Mouse (Mus musculus): ENCODE measurements around the gene Rbm42. TPM values are rescaled to one million over a fixed set of nuclear protein-coding genes. Genes with fewer than 3 reads are reported as not detected.

Gene Rbm42
- polyA plus RNA-seq, 1 experiment from 2014 or later = 138 TPM

DNA sequence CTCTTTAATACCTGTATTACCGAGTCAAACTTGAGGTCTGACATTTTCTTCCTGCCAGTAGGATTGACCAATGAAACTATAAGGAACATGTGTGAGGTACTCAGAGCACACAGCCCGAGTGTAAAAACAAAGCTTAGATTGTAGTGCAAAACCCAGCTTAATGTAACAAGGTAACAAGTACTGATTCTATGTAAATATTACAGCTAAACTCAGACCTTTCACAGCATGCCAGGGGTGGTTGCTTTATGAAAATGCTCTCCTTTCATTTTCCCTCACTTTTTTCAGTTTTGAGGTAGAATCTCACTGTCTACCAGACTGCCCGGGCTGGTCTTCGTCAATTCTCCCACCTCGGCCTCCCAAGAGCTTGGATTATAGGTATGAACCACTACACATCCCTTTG, 54.0 kb downstream of the Rbm42 start:
- H3K9ac ChIP-seq (ENCODE audit: low read length) = no peak overlapping the region

DNA sequence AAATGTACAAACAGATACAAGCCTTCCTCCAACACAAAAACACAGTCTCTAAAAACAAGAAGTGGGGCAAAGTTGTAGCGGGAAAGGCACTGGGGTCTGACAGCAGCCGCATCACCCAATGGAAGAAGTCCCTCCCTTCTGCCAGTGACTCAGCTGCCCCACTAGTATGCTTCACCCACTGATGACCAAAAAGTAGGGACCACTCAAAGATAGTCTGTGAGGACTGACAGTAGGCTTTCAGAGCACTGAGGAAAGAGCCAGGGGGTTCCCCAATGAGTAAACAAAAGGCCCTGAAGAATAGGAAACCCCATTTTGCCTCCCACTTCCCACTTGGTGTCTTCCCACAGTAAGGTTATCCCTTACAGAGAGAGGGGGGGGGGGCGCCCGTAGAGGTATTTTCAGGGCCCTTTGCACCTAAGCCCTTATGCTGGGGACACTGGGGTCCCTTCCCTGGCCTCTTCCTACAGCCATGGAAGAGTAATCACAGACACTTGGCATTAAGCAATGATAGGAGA, 55.5 kb downstream of the Rbm42 start:
- DNase-seq (ENCODE audit: low spot score, missing footprints) (peak; percentile 12), ATAC-seq (ENCODE audit: low FRiP score) (no peak)
- no peak overlapping the region for H3K4me2 ChIP-seq
- peaks cover 5% of the 10 kb centered on the region; the same call in 1 of the 2 replicates for H3K4me1 ChIP-seq (ENCODE audit: control insufficient read depth, insufficient read depth, low read length)
- H3K27ac ChIP-seq (ENCODE audit: low read depth, low read length) = no peak overlapping the region
- no peaks in the 10 kb centered on the region for H3K36me3 ChIP-seq (ENCODE audit: control insufficient read depth, insufficient read depth, low read length)
- no peaks in the 10 kb centered on the region for H3K27me3 ChIP-seq (ENCODE audit: control insufficient read depth, insufficient read depth, low read length)
- no peak overlapping the region for H3K4me3 ChIP-seq (ENCODE audit: low read depth, low read length)
- no peak overlapping the region for H3K9ac ChIP-seq (ENCODE audit: low read length)
- H3K9me3 ChIP-seq (ENCODE audit: control insufficient read depth, low read length) = no peaks in the 10 kb centered on the region
- 73% methylated on average over 4 of the region's 4 CpGs for WGBS

More for the DNA sequence above, 54.0 kb downstream of the Rbm42 start:
- no peak for DNase-seq (ENCODE audit: low spot score, missing footprints)
- Histone ChIP-seq H3K4me3 (ENCODE audit: low read depth, low read length) (no peak overlapping the region), H3K9me3 (ENCODE audit: control insufficient read depth, low read length) (no peaks in the 10 kb centered on the region), H3K4me2 (no peak overlapping the region), H3K27me3 (ENCODE audit: control insufficient read depth, insufficient read depth, low read length) (no peaks in the 10 kb centered on the region), H3K4me1 (ENCODE audit: control insufficient read depth, insufficient read depth, low read length) (no peaks in the 10 kb centered on the region), H3K36me3 (ENCODE audit: control insufficient read depth, insufficient read depth, low read length) (no peaks in the 10 kb centered on the region), H3K27ac (ENCODE audit: low read depth, low read length) (no peak overlapping the region)
- ATAC-seq (ENCODE audit: low FRiP score) = no peak
- WGBS = 85% methylated on average over 5 of the region's 5 CpGs

DNA sequence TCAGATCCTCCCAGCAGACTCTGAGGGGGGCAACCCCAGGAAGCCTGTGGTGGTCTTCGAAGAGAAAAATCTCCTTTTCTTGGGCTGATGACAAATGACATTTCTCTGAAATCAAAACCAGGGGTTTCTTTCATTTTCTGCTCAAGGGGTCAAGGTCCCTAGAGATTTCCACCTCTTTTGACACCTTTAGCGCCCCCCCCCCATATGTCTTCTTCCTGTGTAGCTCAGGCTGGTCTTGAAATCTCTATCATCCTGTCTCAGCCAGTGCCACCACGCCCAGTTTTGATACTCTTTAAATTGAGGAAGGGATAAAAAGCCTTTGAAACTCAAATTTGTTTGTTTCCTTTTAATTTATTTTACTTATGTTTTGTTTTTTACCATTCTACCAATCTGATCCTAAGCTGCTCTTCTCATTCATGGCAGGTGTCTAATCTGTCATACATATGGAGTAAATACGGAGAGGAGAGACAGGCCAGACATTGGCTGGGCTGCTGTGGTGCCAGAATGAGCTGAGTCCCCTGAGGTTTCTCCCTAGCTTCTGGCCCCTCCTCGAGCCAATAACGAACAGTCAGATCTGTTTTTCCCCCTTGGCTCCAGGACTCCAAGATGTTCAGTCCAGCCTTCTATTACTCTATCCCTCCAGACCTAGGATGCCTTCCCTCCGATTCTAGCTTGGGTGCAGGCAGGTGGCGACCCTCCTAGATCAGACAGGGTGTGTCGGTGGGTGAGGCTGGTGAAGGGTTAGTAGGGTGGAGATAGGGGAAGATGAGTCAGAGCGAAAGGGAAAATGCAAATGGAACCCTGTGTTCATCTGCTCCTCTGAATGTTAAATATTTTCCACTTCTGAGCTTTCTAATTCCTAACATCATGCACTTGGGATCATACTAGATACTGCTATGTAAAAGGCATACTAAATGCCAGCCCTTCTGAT, 56.3 kb downstream of the Rbm42 start:
- WGBS = 79% methylated on average over 10 of the region's 10 CpGs
- no peak overlapping the region for H3K4me2 ChIP-seq
- peak; percentile 26 for DNase-seq (ENCODE audit: low spot score, missing footprints)
- H3K36me3 ChIP-seq (ENCODE audit: control insufficient read depth, insufficient read depth, low read length) = no peaks in the 10 kb centered on the region
- peaks cover 5% of the 10 kb centered on the region; the same call in 1 of the 2 replicates for H3K4me1 ChIP-seq (ENCODE audit: control insufficient read depth, insufficient read depth, low read length)
- no peaks in the 10 kb centered on the region for H3K27me3 ChIP-seq (ENCODE audit: control insufficient read depth, insufficient read depth, low read length)
- H3K9ac ChIP-seq (ENCODE audit: low read length) = no peak overlapping the region
- no peak for ATAC-seq (ENCODE audit: low FRiP score)
- H3K9me3 ChIP-seq (ENCODE audit: control insufficient read depth, low read length) = no peaks in the 10 kb centered on the region
- no peak overlapping the region for H3K4me3 ChIP-seq (ENCODE audit: low read depth, low read length)
- no peak overlapping the region for H3K27ac ChIP-seq (ENCODE audit: low read depth, low read length)

DNA sequence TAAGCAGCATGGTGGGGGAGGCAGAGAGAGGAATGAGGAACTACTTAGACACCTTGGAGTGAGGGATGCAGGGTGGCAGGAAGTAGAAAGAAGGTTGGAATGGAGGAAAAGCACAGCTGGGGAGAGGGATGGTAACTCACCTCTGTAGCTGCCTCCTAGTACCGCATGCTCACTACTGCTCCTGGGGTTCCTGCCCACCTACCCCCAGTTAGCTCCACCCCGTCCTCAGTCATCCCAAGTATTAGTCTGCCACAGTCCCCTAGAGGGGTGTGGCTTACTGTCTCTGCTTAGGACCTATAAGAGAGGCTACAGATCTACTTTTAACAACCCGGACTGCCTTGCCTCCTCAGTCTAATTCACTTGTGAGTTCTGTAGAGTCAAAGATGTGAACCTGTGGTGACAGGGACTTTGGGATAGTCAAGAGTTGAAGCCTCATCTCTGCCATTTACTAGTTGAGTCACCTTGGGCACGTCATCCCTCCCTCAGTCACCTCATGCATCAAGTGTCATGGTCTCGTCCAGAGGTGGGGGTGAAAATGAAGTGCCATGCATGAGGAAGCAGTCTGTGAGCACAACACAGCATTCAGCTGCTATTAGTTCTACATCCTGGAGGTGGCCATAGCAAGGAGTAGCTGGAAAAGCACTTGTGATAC, 57.2 kb downstream of the Rbm42 start:
- H3K27me3 ChIP-seq (ENCODE audit: control insufficient read depth, insufficient read depth, low read length) = no peaks in the 10 kb centered on the region
- WGBS = 65% methylated on average over 5 of the region's 5 CpGs
- ATAC-seq (ENCODE audit: low FRiP score) = no peak
- no peak overlapping the region for H3K4me2 ChIP-seq
- DNase-seq (ENCODE audit: low spot score, missing footprints) = peak; percentile 62
- peaks cover 5% of the 10 kb centered on the region; the same call in 1 of the 2 replicates for H3K4me1 ChIP-seq (ENCODE audit: control insufficient read depth, insufficient read depth, low read length)
- no peak overlapping the region for H3K4me3 ChIP-seq (ENCODE audit: low read depth, low read length)
- no peaks in the 10 kb centered on the region for H3K9me3 ChIP-seq (ENCODE audit: control insufficient read depth, low read length)
- no peak overlapping the region for H3K9ac ChIP-seq (ENCODE audit: low read length)
- H3K27ac ChIP-seq (ENCODE audit: low read depth, low read length) = no peak overlapping the region
- no peaks in the 10 kb centered on the region for H3K36me3 ChIP-seq (ENCODE audit: control insufficient read depth, insufficient read depth, low read length)

DNA sequence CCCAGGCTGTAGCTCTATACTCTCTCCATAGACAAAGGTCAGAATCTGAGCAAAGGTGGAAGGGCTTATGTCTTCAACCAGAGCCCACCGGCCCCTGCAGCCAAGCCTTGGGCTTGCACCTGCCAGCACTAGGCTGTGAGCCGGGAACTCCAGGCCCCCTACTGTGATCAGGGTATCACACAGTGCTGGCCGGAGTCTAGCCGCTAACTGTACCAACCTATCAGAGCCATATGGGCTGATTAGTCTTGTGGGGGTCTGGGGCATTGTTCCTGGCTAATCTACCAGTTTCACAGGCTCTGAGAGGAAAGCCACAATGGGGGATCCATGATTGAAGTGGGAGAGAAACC, 58.5 kb downstream of the Rbm42 start:
- H3K27me3 ChIP-seq (ENCODE audit: control insufficient read depth, insufficient read depth, low read length) = no peaks in the 10 kb centered on the region
- H3K4me2 ChIP-seq = no peak overlapping the region
- peaks cover 17% of the 10 kb centered on the region for H3K4me1 ChIP-seq (ENCODE audit: control insufficient read depth, insufficient read depth, low read length)
- H3K27ac ChIP-seq (ENCODE audit: low read depth, low read length) = no peak overlapping the region
- DNase-seq (ENCODE audit: low spot score, missing footprints) (no peak), ATAC-seq (ENCODE audit: low FRiP score) (no peak)
- no peaks in the 10 kb centered on the region for H3K9me3 ChIP-seq (ENCODE audit: control insufficient read depth, low read length)
- no peak overlapping the region for H3K4me3 ChIP-seq (ENCODE audit: low read depth, low read length)
- peaks cover 1% of the 10 kb centered on the region; the same call in 1 of the 2 replicates for H3K36me3 ChIP-seq (ENCODE audit: control insufficient read depth, insufficient read depth, low read length)
- 39% methylated on average over 4 of the region's 4 CpGs for WGBS
- no peak overlapping the region for H3K9ac ChIP-seq (ENCODE audit: low read length)

Other genes with a start within 250 kb of the Rbm42 start
- gene Tyrobp, start 236.6 kb downstream of the Rbm42 start, polyA plus RNA-seq (2014; fragmentation: Nextera tagmentation; extraction: Ambion mirVana) = 16.6 and 19.7 TPM in 2 replicates
- 0.43 and 0.45 TPM in 2 replicates for gene Hcst, start 230.5 kb downstream of the Rbm42 start, polyA plus RNA-seq (2014; fragmentation: Nextera tagmentation; extraction: Ambion mirVana)
- 0.63 and 1.2 TPM in 2 replicates for gene Nfkbid, start 228.6 kb downstream of the Rbm42 start, polyA plus RNA-seq (2014; fragmentation: Nextera tagmentation; extraction: Ambion mirVana)
- 128 and 134 TPM in 2 replicates for gene Aplp1, start 204.8 kb downstream of the Rbm42 start, polyA plus RNA-seq (2014; fragmentation: Nextera tagmentation; extraction: Ambion mirVana)
- 0.58 and 0.61 TPM in 2 replicates for gene Kirrel2, start 192.6 kb downstream of the Rbm42 start, polyA plus RNA-seq (2014; fragmentation: Nextera tagmentation; extraction: Ambion mirVana)
- not detected in 2 replicates for gene Nphs1, start 192.0 kb downstream of the Rbm42 start, polyA plus RNA-seq (2014; fragmentation: Nextera tagmentation; extraction: Ambion mirVana)
- not detected in 2 replicates for gene Prodh2, start 156.7 kb downstream of the Rbm42 start, polyA plus RNA-seq (2014; fragmentation: Nextera tagmentation; extraction: Ambion mirVana)
- 32.0 and 41.1 TPM in 2 replicates for gene Arhgap33, start 115.3 kb downstream of the Rbm42 start, polyA plus RNA-seq (2014; fragmentation: Nextera tagmentation; extraction: Ambion mirVana)
- 4.2 and 4.6 TPM in 2 replicates for gene Hspb6, start 98.1 kb downstream of the Rbm42 start, polyA plus RNA-seq (2014; fragmentation: Nextera tagmentation; extraction: Ambion mirVana)
- 11.3 and 11.5 TPM in 2 replicates for gene Proser3, start 98.0 kb downstream of the Rbm42 start, polyA plus RNA-seq (2014; fragmentation: Nextera tagmentation; extraction: Ambion mirVana)
- 48.7 and 49.7 TPM in 2 replicates for gene Lin37, start 90.5 kb downstream of the Rbm42 start, polyA plus RNA-seq (2014; fragmentation: Nextera tagmentation; extraction: Ambion mirVana)
- 90.7 and 94.8 TPM in 2 replicates for gene U2af1l4, start 87.0 kb downstream of the Rbm42 start, polyA plus RNA-seq (2014; fragmentation: Nextera tagmentation; extraction: Ambion mirVana)
- gene Gm49396, start 87.0 kb downstream of the Rbm42 start, polyA plus RNA-seq (2014; fragmentation: Nextera tagmentation; extraction: Ambion mirVana) = 6.9 and 7.5 TPM in 2 replicates
- 98.0 and 110 TPM in 2 replicates for gene Psenen, start 86.7 kb downstream of the Rbm42 start, polyA plus RNA-seq (2014; fragmentation: Nextera tagmentation; extraction: Ambion mirVana)
- gene Igflr1, start 84.9 kb downstream of the Rbm42 start, polyA plus RNA-seq (2014; fragmentation: Nextera tagmentation; extraction: Ambion mirVana) = 4.0 and 4.1 TPM in 2 replicates
- gene Kmt2b, start 61.6 kb downstream of the Rbm42 start, polyA plus RNA-seq (2014; fragmentation: Nextera tagmentation; extraction: Ambion mirVana) = 10.3 and 10.7 TPM in 2 replicates
- gene Zbtb32, start 51.4 kb downstream of the Rbm42 start, polyA plus RNA-seq (2014; fragmentation: Nextera tagmentation; extraction: Ambion mirVana) = 0.21 and 0.25 TPM in 2 replicates
- 0.67 and 1.0 TPM in 2 replicates for gene Upk1a, start 37.5 kb downstream of the Rbm42 start, polyA plus RNA-seq (2014; fragmentation: Nextera tagmentation; extraction: Ambion mirVana)
- 791 and 797 TPM in 2 replicates for gene Cox6b1, start 24.2 kb downstream of the Rbm42 start, polyA plus RNA-seq (2014; fragmentation: Nextera tagmentation; extraction: Ambion mirVana)
- not detected in 2 replicates for gene Etv2, start 14.5 kb downstream of the Rbm42 start, polyA plus RNA-seq (2014; fragmentation: Nextera tagmentation; extraction: Ambion mirVana)
- 51.0 and 52.4 TPM in 2 replicates for gene Haus5, start 14.7 kb upstream of the Rbm42 start, polyA plus RNA-seq (2014; fragmentation: Nextera tagmentation; extraction: Ambion mirVana)
- gene Pmis2, start 21.3 kb upstream of the Rbm42 start, polyA plus RNA-seq (2014; fragmentation: Nextera tagmentation; extraction: Ambion mirVana) = not detected in 2 replicates
- not detected in 2 replicates for gene 2200002J24Rik, start 48.6 kb upstream of the Rbm42 start, polyA plus RNA-seq (2014; fragmentation: Nextera tagmentation; extraction: Ambion mirVana)
- 0.70 and 1.1 TPM in 2 replicates for gene Atp4a, start 61.9 kb upstream of the Rbm42 start, polyA plus RNA-seq (2014; fragmentation: Nextera tagmentation; extraction: Ambion mirVana)
- gene Tmem147, start 79.2 kb upstream of the Rbm42 start, polyA plus RNA-seq (2014; fragmentation: Nextera tagmentation; extraction: Ambion mirVana) = 140 and 153 TPM in 2 replicates
- 0.19 and 0.48 TPM in 2 replicates for gene Gapdhs, start 93.4 kb upstream of the Rbm42 start, polyA plus RNA-seq (2014; fragmentation: Nextera tagmentation; extraction: Ambion mirVana)
- gene Sbsn, start 101.2 kb upstream of the Rbm42 start, polyA plus RNA-seq (2014; fragmentation: Nextera tagmentation; extraction: Ambion mirVana) = 0.54 and 1.1 TPM in 2 replicates
- gene Dmkn, start 113.4 kb upstream of the Rbm42 start, polyA plus RNA-seq (2014; fragmentation: Nextera tagmentation; extraction: Ambion mirVana) = not detected in 2 replicates
- not detected in 2 replicates for gene Krtdap, start 137.6 kb upstream of the Rbm42 start, polyA plus RNA-seq (2014; fragmentation: Nextera tagmentation; extraction: Ambion mirVana)
- not detected in 2 replicates for gene Ffar2, start 173.5 kb upstream of the Rbm42 start, polyA plus RNA-seq (2014; fragmentation: Nextera tagmentation; extraction: Ambion mirVana)
- not detected in 2 replicates for gene Ffar3, start 205.9 kb upstream of the Rbm42 start, polyA plus RNA-seq (2014; fragmentation: Nextera tagmentation; extraction: Ambion mirVana)
- not detected in 2 replicates for gene Ffar1, start 211.2 kb upstream of the Rbm42 start, polyA plus RNA-seq (2014; fragmentation: Nextera tagmentation; extraction: Ambion mirVana)
- gene Cd22, start 230.0 kb upstream of the Rbm42 start, polyA plus RNA-seq (2014; fragmentation: Nextera tagmentation; extraction: Ambion mirVana) = not detected in 2 replicates